Mouse (Mus musculus) right cerebral cortex, postnatal 4 days (tissue): ENCODE data around the gene Gm49325.
"Not testable (repeated sequence)": the region's sequence is repeated elsewhere in the genome, so short reads cannot be mapped to it uniquely, and the experiment has no call there.

Source experiments
- DNase-seq: peaks from one replicate; pipeline ENCODE4 v3.0.0-alpha.2; 2022

Gene Gm49325

GRCm38 (mm10) chr10:77685895-77686664 lies 80.1 kb downstream of the Gm49325 start, which contains the start of gene Tspear:
Tspear (plus strand) TSS chr10:77686569.
- no peak for DNase-seq

DNA sequence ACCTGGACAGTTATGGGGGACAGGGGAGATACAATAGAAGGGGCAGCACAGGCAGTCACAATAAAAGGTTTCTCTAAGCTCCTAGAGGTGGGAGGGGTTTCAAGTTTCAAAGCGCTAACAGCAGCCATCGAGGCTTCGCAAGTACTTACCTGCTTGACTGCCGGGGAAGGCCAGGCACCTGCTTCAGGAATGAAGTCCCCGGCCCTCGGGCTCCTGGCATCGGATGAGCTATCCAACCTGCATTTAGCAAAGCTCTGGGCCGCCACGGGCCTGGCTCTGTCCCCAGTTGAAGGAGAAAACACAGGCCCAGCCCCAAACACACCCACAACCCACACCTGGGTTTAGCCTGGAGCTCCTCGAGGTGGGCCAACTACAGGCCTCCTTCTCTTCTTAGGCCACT lies 81.0 kb downstream of the Gm49325 start:
- DNase-seq: no peak

GRCm38 (mm10) chr10:77690356-77690807 lies 84.4 kb downstream of the Gm49325 start, which contains the start of gene Gm19402:
Gm19402 (minus strand) TSS chr10:77690757.
- not testable (repeated sequence) for DNase-seq
